Mouse (Mus musculus) frontal cortex, postnatal 36 days (tissue): Measurements from ENCODE around the gene Rad9a.

Source experiments
- DNase-seq, 2 experiments: peaks; one replicate each; pipeline ENCODE4 v3.0.0; 2022; ENCODE audit warnings: low spot score in 2 of 2

Gene Rad9a

GRCm38 (mm10) chr19:4146366-4147021 lies 55.0 kb downstream of the Rad9a start:
- DNase-seq: no peak

DNA sequence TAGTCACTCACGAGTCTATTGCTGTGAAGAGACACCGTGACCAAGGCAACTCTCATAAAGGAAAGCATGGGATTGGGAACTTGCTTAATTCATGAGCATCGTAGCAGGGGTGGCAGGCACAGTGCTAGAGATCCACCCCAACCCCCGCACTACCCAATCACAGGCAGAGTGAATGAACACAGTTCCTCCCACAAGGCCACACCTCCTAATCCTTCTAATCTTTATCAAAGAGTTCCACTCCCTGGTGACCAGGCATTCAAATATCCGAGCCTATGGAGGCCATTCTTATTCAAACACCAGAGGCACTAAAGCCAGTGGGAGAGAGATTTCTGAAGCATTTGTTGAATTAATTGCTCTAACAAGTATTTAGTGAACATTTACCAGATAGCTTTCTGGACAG lies 55.5 kb downstream of the Rad9a start:
- DNase-seq: no peak
